Mouse (Mus musculus): ENCODE measurements around the gene Adgrd1.
A peak's percentile ranks its signal among the peaks of the same experiment; 100 is the strongest.

The Adgrd1 gene

GRCm38 (mm10) chr5:129096511-129096910 is at the start of gene Adgrd1:
Adgrd1 (plus strand) TSS chr5:129096750.
- no peak for DNase-seq

GRCm38 (mm10) chr5:129049372-129049771 is 47.2 kb upstream of the Adgrd1 start:
- DNase-seq = no peak

- no peak for DNase-seq
Measured at GRCm38 (mm10) chr5:129051910-129052309, 44.6 kb upstream of the Adgrd1 start.

- no peak for DNase-seq
Measured at GRCm38 (mm10) chr5:129052636-129053355, 43.8 kb upstream of the Adgrd1 start.

GRCm38 (mm10) chr5:129054675-129055284 is 41.8 kb upstream of the Adgrd1 start:
- no peak for DNase-seq

- peak; percentile 29 for DNase-seq
Measured at GRCm38 (mm10) chr5:129059116-129059515, 37.4 kb upstream of the Adgrd1 start.

GRCm38 (mm10) chr5:129061579-129061978 is 35.0 kb upstream of the Adgrd1 start:
- DNase-seq = peak; percentile 41

GRCm38 (mm10) chr5:129063037-129063791 is 33.3 kb upstream of the Adgrd1 start:
- DNase-seq = peak; percentile 88

- DNase-seq = no peak
Measured at GRCm38 (mm10) chr5:129063792-129064087, 32.8 kb upstream of the Adgrd1 start.

GRCm38 (mm10) chr5:129064186-129064585 is 32.4 kb upstream of the Adgrd1 start:
- DNase-seq = no peak

- DNase-seq = no peak
Measured at GRCm38 (mm10) chr5:129065301-129065700, 31.2 kb upstream of the Adgrd1 start.

- no peak for DNase-seq
Measured at GRCm38 (mm10) chr5:129065946-129066345, 30.6 kb upstream of the Adgrd1 start.

- DNase-seq = no peak
Measured at GRCm38 (mm10) chr5:129066541-129067230, 29.9 kb upstream of the Adgrd1 start.

- no peak for DNase-seq
Measured at GRCm38 (mm10) chr5:129067231-129067834, 29.2 kb upstream of the Adgrd1 start.

- DNase-seq = no peak
Measured at GRCm38 (mm10) chr5:129071761-129072280, 24.7 kb upstream of the Adgrd1 start.

GRCm38 (mm10) chr5:129073404-129073803 is 23.1 kb upstream of the Adgrd1 start:
- no peak for DNase-seq

- DNase-seq = no peak
Measured at GRCm38 (mm10) chr5:129076098-129076497, 20.5 kb upstream of the Adgrd1 start.

GRCm38 (mm10) chr5:129077240-129077639 is 19.3 kb upstream of the Adgrd1 start:
- DNase-seq = no peak

GRCm38 (mm10) chr5:129081521-129081920 is 15.0 kb upstream of the Adgrd1 start:
- no peak for DNase-seq

GRCm38 (mm10) chr5:129085153-129085552 is 11.4 kb upstream of the Adgrd1 start:
- DNase-seq = no peak

GRCm38 (mm10) chr5:129092345-129093065 is 4.0 kb upstream of the Adgrd1 start:
- DNase-seq = no peak

GRCm38 (mm10) chr5:129093158-129093557 is 3.4 kb upstream of the Adgrd1 start:
- no peak for DNase-seq

All from thymus, postnatal 4 days (tissue).